Mouse (Mus musculus) Patski (cell line): Measurements from ENCODE around the gene Pigg. TPM values are rescaled to one million over a fixed set of nuclear protein-coding genes. Genes with fewer than 3 reads are reported as not detected.

Experiments
- ATAC-seq: fragments of 100-300 bp; one replicate; pipeline ENCODE4 v1.8.0; 2021
- CTCF ChIA-PET: fragments of 350-600 bp; sonication (Branson Sonifier 250); formaldehyde crosslinking; loops from one replicate; lab custom pipeline; 2022; ENCODE audit warnings: inconsistent platforms; lab: Charles Lee
- POLR2A ChIA-PET: fragments of 350-600 bp; sonication (Branson Sonifier 250); formaldehyde crosslinking; loops from one replicate; lab custom pipeline; 2022; ENCODE audit warnings: antibody characterized with exemption, inconsistent platforms; lab: Charles Lee
- DNase-seq: peaks from one replicate; pipeline ENCODE4 v3.0.0-alpha.2; 2011; ENCODE audit warnings: low read depth, low spot score
- H3K27me3 ChIP-seq: fragments of 371-371 bp; one replicate; pipeline ENCODE4 v1.5.1; 2021
- CTCF ChIP-seq: fragments of 100-300 bp; IDR thresholded peaks from one replicate; pipeline ENCODE4 v1.5.1; 2021
- in situ Hi-C: fragments of 300-500 bp; cut with MboI; formaldehyde crosslinking; loops from 3 replicates; pipeline ENCODE4 v1.11.1; 2018; ENCODE audit warnings: low pct_unique_long_range_greater_than_20kb, mixed read lengths
- polyA plus RNA-seq: library from polyadenylated mRNA; unstranded; gene quantifications from one replicate; pipeline ENCODE4 v1.2.3, GENCODE M21; 2021

Pigg gene
- polyA plus RNA-seq, 1 experiment from 2014 or later, result 17.0 TPM

DNA sequence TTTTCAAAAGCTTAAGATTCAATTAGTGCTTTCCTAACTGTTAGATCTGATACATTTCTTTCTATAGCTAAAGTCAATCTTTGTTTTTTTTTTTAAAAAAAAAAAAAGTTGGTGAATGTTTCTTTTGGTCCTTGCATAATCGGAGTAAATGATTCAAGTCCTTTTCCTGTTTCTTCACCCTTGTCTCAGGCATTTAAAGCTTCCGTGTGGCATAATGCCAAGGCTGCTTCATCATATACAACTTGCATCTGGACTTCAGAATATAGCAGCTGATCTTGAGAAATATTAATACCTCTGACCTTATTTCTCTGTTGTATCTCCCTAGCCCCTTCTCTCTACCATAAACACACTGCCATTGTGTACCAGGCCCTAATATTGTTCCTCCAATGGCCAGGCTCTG is 25.5 kb upstream of the Pigg start:
- in situ Hi-C loops, result no loop called here

DNA sequence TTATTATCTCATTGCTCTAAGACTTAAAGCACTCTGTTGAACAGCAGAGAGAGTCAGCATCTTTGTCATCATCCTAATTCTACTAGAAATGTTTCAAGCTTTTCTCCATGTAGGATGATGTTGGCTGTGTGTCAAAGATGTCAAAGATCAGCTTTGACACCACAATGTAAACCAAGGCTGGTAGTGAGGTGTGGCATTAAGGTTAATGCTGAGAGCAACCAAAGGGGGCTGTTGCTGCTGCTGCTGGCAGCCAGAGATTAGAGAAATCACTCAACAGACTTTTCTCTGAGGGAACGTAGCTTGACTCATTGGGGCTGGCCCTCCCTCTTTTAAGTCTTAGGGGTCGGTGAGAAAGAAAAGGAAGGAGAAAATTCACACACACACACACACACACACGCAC is 10.8 kb upstream of the Pigg start:
- DNase-seq (no peak), ATAC-seq (no peak)
- POLR2A ChIA-PET, result no interaction called here
- no peak for TF ChIP-seq CTCF
- H3K27me3 ChIP-seq, result no peaks in the 10 kb centered on the region
- in situ Hi-C loops, result no loop called here
- CTCF ChIA-PET, result no interaction called here

More for the DNA sequence above, 25.5 kb upstream of the Pigg start:
- DNase-seq, result no peak
- ChIA-PET CTCF (no interaction called here), POLR2A (interaction anchor here (0.6 to 0.7 kb wide), 2 partner anchors 23 to 38 kb away, joined by 3 to 5 read pairs; no protein-coding TSS in a partner anchor)
- peaks cover 8% of the 10 kb centered on the region for H3K27me3 ChIP-seq
- no peak for TF ChIP-seq CTCF
- ATAC-seq, result no peak

DNA sequence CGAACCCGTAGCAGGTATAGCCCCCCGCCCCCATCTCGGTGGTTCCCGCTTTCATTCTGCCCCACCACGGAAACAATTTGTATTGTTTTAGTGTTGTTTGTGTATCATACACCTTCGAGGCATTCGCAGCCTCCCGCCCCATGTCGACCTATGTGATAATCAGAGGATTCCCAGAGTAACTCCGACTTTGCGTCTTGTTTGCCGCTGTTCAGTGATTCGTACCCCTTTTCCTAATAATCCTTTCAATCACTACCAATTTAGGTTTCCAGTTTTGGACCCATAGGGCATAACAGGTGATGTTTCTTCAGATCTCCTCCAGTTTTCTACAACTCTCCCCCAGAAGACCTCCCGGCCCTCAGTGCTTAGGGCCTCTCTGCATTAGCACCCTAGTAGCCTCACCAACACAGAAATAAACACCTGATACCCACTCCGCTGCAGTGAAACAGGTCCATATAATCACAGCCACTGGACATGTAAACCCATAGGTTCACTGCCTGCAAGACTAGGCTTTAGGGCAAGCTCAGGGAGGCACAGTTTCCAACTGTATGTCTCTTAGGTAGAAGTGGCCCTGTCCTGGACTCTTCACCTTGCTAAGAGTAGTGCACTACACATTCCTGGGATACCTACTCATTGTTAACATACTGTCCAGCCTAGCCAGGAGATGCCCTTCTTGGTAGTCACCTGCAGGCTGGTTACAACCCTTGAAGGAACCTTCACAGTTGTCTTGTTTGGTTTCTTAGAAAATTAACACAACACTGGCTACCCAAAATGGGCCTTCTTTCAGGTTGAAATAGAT is 854 bp downstream of the Pigg start:
- ATAC-seq, result peak; percentile 7
- no peak for DNase-seq
- TF ChIP-seq CTCF, result no peak
- ChIA-PET POLR2A (interaction anchor here (0.6 to 0.7 kb wide), 2 partner anchors 28 to 109 kb away, joined by 3 to 5 read pairs; no protein-coding TSS in a partner anchor), CTCF (no interaction called here)
- H3K27me3 ChIP-seq, result no peaks in the 10 kb centered on the region
- in situ Hi-C loops, result no loop called here

DNA sequence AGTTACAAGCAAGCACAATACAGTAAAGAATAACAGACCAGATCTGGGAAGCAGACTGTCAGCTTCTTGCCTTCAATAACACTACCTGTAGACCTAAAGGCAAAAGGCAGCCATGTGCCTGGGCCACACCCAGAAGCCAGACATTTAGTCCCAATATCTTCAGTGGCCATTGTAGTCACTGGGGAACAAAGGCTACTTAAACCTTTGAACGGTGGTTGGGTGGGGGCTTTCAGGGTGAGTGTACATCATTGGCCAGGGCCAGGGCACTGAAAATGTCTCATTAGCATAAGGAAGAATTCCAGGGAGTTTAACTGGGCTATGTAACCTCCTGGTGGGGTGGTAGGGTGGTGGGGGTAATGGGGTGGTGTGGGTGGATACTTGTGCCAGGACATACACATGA is 18.6 kb downstream of the Pigg start:
- ATAC-seq (no peak), DNase-seq (no peak)
- TF ChIP-seq CTCF, result no peak
- in situ Hi-C loops, result no loop called here
- ChIA-PET POLR2A (no interaction called here), CTCF (no interaction called here)
- no peaks in the 10 kb centered on the region for H3K27me3 ChIP-seq

DNA sequence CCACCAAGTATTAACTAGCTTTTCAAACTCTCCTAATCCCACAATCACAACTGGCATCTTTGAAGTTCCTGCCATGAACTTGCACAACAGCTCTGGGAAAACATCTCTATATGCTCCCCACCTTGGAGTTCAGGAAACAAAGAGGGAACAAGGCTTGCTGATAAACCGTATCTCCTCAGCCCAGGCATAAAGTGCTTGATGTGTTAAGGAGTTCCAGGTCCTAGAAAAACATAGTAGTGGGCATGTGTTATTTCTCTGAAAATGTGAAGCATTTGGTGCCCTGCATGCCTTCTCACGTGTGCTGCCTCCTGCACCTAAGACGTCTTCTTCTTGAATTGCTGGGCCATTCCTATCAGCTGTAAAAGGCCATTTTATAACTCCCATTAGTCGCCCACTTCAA is 25.0 kb downstream of the Pigg start:
- ChIA-PET CTCF (interaction anchor here (1.3 kb wide), 1 partner anchor 9 kb away, joined by 4 read pairs; no protein-coding TSS in a partner anchor), POLR2A (no interaction called here)
- in situ Hi-C loops, result no loop called here
- no peak for ATAC-seq
- no peak for DNase-seq
- TF ChIP-seq CTCF, result no peak
- no peaks in the 10 kb centered on the region for H3K27me3 ChIP-seq

DNA sequence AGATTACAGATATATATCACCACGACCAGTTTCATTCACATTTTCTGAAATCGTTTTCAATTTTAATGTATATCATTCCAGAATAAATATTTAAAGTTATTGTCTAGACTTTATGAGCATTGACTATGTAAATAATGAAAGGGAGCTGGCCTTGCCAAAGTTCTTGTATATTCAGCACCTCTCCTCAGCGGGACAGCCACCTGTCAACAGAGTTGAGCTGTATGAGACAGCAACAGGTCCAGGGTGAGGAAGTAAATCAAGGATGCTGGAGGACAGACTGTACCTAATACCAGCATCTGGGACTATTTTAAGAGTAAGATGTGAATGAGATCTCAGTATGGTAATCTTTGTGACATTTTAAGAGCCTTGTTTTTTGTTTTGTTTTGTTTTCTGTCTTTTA is 25.6 kb downstream of the Pigg start:
- ChIA-PET CTCF (no interaction called here), POLR2A (no interaction called here)
- in situ Hi-C loops, result no loop called here
- TF ChIP-seq CTCF, result no peak
- no peak for ATAC-seq
- H3K27me3 ChIP-seq, result no peaks in the 10 kb centered on the region
- no peak for DNase-seq

DNA sequence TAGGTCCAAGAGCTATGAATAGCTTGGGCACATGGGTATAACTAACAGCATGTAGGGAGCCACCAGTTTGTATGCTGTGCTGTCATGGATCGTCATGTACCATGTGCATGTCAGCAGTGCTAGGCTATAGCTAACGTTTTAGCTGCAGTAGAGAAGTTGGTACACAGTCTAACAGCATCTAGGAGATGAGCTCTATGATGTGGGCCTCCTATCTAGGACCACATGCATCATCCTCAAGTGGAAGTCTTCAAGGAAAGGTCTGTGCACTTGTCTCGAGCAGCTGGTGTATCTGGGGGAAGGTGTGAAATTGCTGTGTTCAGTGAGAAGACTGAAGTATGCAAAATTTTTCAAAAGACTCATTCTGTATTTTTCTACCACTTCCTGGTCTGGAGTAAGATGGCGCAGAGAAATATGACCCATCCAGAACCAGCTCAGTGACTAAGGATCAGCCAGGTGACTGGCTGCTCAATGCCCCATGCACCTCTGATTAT is 31.3 kb downstream of the Pigg start:
- POLR2A ChIA-PET, result no interaction called here
- CTCF ChIA-PET, result interaction anchor here (1.3 to 2.8 kb wide), 4 partner anchors 9 to 16 kb away, joined by 4 to 9 read pairs (median 5); no protein-coding TSS in a partner anchor
- in situ Hi-C loops, result no loop called here
- TF ChIP-seq CTCF, result no peak
- no peaks in the 10 kb centered on the region for H3K27me3 ChIP-seq
- ATAC-seq (no peak), DNase-seq (no peak)

DNA sequence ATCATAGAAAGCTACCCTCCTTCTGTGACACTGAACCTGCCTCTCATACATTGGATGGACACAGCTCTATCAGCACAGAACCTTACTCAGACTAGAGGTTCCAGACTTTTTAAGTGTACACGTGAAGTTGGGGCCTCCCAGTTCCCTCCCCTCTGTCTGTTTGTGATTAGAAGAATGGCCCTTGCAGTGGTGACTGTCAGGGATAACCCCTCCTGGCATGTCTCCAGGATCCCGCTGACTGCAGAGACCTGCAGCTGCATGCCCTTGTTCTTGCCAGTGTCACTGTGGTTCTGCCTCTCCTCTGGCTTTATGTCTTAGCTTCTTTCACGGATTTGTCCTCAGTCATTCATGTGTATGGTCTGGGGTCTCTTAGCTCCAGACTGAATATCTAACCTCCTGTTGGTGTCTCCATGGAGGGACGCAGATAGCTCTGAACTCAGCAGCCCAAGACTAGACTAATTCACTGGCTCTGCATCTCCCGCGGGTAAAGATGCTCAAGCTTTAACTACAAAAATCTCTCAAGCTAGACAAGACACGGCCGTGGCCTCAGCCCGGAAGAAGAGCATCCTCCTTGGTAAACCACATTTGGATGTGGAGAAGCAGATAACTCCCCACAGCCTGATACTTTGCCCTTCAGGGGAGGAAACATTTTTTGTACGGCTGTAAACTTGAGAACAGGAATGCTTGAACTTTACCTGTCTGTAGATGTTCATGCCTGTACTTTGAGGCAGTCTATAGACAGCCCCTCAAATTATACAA is 33.1 kb downstream of the Pigg start:
- POLR2A ChIA-PET, result interaction anchor here (0.6 to 0.9 kb wide), 2 partner anchors 11 to 50 kb away, joined by 3 read pairs; no protein-coding TSS in a partner anchor
- ATAC-seq, result no peak
- no peaks in the 10 kb centered on the region for H3K27me3 ChIP-seq
- DNase-seq, result no peak
- CTCF ChIA-PET, result interaction anchor here (1.0 to 2.8 kb wide), 3 partner anchors 11 to 35 kb away, joined by 3 to 9 read pairs (median 4); no protein-coding TSS in a partner anchor
- TF ChIP-seq CTCF, result no peak
- in situ Hi-C loops, result no loop called here

DNA sequence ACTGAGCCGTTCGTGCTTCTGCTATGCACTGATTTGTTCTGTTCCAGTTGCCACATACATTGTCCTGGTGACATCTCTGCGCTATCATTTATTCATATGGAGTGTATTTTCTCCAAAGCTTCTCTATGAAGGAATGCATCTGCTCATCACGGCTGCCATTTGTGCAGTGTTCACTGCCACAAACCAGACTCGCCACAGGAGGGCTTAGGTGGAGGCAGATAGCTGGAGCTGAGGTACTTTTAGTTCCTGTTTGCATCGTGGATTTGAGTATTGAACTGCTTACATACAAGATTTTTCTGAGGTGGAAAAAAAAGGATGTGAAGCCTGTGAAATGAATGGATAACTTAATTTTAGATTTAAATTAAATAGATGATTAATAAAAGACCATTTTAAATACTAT is 35.4 kb downstream of the Pigg start:
- POLR2A ChIA-PET, result no interaction called here
- no peak for ATAC-seq
- DNase-seq, result no peak
- in situ Hi-C loops, result no loop called here
- TF ChIP-seq CTCF, result no peak
- CTCF ChIA-PET, result no interaction called here
- no peaks in the 10 kb centered on the region for H3K27me3 ChIP-seq

DNA sequence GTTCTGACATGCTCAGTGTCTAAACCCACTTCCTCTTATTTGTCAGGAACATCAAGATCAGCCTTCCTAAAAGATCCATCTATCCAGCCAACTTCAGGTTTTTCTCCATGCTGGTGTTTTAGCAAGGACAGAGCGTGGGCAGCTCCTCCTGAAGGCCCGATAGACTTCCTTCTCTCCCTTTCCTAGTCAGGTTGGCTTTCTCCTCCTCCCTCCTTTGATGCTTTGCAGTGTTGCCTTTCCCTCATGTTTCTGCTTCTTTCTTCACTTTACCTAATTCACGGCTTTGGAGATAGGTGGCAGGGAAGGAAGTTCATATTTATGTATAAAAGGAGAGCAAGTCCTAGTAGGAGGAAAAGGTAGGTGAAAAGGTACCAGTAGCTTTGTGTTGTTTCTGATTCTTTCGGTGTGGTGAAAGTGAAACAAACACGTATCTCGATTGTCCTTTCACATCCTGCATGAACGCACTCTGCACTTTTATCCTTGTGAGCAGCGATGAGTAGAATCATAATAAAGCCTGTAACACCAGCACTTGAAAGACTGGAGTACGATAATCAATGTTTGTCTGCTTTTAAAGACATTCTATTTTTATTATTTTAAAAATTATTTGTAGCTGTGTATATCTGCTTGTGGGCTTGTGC is 37.2 kb downstream of the Pigg start:
- no peaks in the 10 kb centered on the region for H3K27me3 ChIP-seq
- no peak for TF ChIP-seq CTCF
- in situ Hi-C loops, result no loop called here
- DNase-seq (no peak), ATAC-seq (no peak)
- POLR2A ChIA-PET, result interaction anchor here (0.5 to 0.6 kb wide), 2 partner anchors 103 to 624 kb away, joined by 3 to 4 read pairs; partner anchors contain the start of gene Gfi1
- CTCF ChIA-PET, result interaction anchor here (2.7 kb wide), 1 partner anchor 14 kb away, joined by 9 read pairs; no protein-coding TSS in a partner anchor
